Mouse (Mus musculus) frontal cortex, adult (tissue): ENCODE results near the gene Tnfsf8.
A peak's percentile ranks its signal among the peaks of the same experiment; 100 is the strongest.

Experiments used
- ATAC-seq: cut with Nextera tagmentation; 2 replicates; pipeline ENCODE4 v1.9.2; 2017; ENCODE audit warnings: mild to moderate bottlenecking, moderate library complexity, mixed read lengths; ENCODE audit not compliant: low TSS enrichment

The Tnfsf8 gene

GRCm38 (mm10) chr4:63842278-63842677 is 18.9 kb downstream of the Tnfsf8 start:
- no peak for ATAC-seq

- ATAC-seq, result no peak
These were observed 20.7 kb downstream of the Tnfsf8 start for GRCm38 (mm10) chr4:63840457-63840856.

- no peak for ATAC-seq
These were observed 38.0 kb downstream of the Tnfsf8 start for GRCm38 (mm10) chr4:63823136-63823535.

GRCm38 (mm10) chr4:63817505-63817904 is 43.6 kb downstream of the Tnfsf8 start:
- ATAC-seq, result no peak

DNA sequence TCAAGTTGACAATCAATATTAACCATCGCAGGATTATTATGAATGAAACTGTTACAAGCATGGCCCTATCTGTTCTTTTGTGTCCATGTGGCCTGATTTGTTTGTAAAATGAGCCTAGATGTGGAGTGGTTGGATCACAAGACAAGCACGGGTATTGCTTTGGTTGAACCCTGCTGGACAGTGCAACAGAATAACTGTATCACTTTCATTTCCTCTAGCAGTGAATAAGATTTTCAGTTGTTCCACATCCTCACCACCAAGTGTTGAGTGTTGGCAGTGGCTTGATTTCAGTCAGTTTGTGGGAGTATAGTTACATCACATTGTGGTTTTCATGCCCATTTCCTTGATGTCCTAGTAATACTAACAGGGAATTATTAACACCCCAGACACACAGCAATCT is 45.5 kb downstream of the Tnfsf8 start:
- no peak for ATAC-seq

DNA sequence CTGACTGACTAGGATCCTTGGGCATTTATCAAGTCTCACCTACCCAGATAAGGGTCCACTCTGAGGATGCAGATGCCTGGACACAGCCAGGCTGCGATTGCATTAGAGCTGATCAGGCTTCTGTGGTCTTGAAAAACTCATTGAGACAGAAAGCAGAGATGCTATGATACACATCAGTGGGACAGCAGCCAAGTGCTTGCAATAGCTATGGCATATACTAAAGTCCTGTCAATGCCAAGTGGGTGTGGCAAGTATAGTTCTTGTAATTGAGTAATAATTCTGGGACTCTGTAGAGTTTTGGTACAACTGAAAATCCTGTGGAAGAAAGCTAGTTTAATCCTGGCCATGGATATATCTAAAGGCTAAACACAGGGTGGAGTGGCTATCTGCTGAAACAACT is 63.1 kb downstream of the Tnfsf8 start:
- ATAC-seq, result no peak

GRCm38 (mm10) chr4:63796527-63796926 is 64.6 kb downstream of the Tnfsf8 start:
- no peak for ATAC-seq

DNA sequence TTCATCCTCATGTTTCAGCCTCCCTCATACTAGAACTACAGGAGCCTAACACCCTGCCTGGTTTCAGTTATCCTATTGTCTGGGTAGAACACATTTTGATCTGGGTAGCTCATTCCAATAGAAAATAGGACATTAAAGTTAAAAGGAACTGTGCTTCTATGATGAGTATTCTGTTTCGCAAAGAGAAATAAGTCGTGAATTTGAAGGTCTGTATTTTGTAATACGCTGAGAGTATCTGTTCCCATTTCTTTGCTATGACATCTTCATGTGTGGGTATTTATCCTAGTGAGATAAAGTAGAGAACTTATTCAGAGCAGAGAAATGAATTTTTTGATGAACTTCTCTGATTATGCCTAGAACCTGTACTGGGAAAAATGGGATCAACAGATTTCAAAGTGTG is 68.8 kb downstream of the Tnfsf8 start:
- no peak for ATAC-seq

- no peak for ATAC-seq
These were observed 75.7 kb downstream of the Tnfsf8 start for GRCm38 (mm10) chr4:63785466-63785865.

DNA sequence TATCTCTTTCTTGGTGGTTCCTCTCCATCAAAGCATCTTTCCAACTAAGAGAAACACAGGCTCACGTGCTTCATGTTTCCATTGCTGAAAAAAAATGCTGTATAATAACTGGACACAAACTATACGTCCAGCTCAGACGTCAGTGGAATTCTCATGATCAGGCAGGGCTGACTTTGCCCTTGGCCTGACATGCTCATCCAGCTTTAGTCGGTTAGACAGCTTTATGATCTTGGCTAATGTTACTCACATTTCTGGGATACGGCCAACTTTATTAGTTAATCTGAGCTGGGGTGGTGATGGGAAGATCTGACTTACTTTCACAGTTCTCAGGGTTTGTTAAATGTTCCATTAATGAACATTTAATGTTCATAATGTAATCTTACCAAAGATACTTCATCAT is 77.3 kb downstream of the Tnfsf8 start:
- ATAC-seq, result no peak

GRCm38 (mm10) chr4:63782970-63783613 is 78.1 kb downstream of the Tnfsf8 start:
- ATAC-seq, result 0 out of 2 replicates have a peak, but pooled peaks have one; percentile 50
